Mouse (Mus musculus): ENCODE results near the gene Lbx1. TPM values are rescaled to one million over a fixed set of nuclear protein-coding genes. Genes with fewer than 3 reads are reported as not detected.

Gene Lbx1
- total and polyA plus RNA-seq, 3 experiments, result 0.17 TPM; not detected in 2

- no peak for DNase-seq
These were observed 25.7 kb downstream of the Lbx1 start for GRCm38 (mm10) chr19:45209776-45210422.

- DNase-seq, result no peak
These were observed 26.4 kb downstream of the Lbx1 start for GRCm38 (mm10) chr19:45209191-45209590.

GRCm38 (mm10) chr19:45208438-45209060 lies 27.1 kb downstream of the Lbx1 start:
- no peak for DNase-seq

GRCm38 (mm10) chr19:45207662-45208437 lies 27.8 kb downstream of the Lbx1 start:
- peak; percentile 20 for DNase-seq

- DNase-seq, result no peak
These were observed 28.5 kb downstream of the Lbx1 start for GRCm38 (mm10) chr19:45207153-45207552.

GRCm38 (mm10) chr19:45205311-45206105 lies 30.1 kb downstream of the Lbx1 start:
- DNase-seq, result no peak

- DNase-seq, result peak; percentile 6
These were observed 38.6 kb downstream of the Lbx1 start for GRCm38 (mm10) chr19:45196967-45197366.

- DNase-seq, result no peak
These were observed 41.0 kb downstream of the Lbx1 start for GRCm38 (mm10) chr19:45194651-45195050.

Other genes starting within 250 kb of the Lbx1 start
- 1 to 10 TPM; 6.3 to 7.7 TPM for gene Sema4g, start 246.7 kb downstream of the Lbx1 start, total RNA-seq (2021)
- 9.4 and 13.4 TPM in 2 replicates for gene Sema4g, start 246.7 kb downstream of the Lbx1 start, polyA plus RNA-seq (2012; rRNA removed)
- gene Twnk, start 230.1 kb downstream of the Lbx1 start, total RNA-seq (2021), result 10 to 100 TPM; 24.7 to 37.1 TPM
- 7.5 and 9.6 TPM in 2 replicates for gene Twnk, start 230.1 kb downstream of the Lbx1 start, polyA plus RNA-seq (2012; rRNA removed)
- 10 to 100 TPM; 45.2 to 55.1 TPM for gene Mrpl43, start 229.4 kb downstream of the Lbx1 start, total RNA-seq (2021)
- gene Mrpl43, start 229.4 kb downstream of the Lbx1 start, polyA plus RNA-seq (2012; rRNA removed), result 196 and 208 TPM in 2 replicates
- 100 to 1,000 TPM in 1 of 2 experiments, 10 to 100 TPM in 1; 52.8 to 111 TPM for gene Lzts2, start 221.4 kb downstream of the Lbx1 start, total RNA-seq (2021)
- gene Lzts2, start 221.4 kb downstream of the Lbx1 start, polyA plus RNA-seq (2012; rRNA removed), result 313 and 342 TPM in 2 replicates
- gene Pdzd7, start 190.1 kb downstream of the Lbx1 start, total RNA-seq (2021), result under 1 TPM in 1 of 2 experiments, not detected in 1; 0.09 TPM
- gene Pdzd7, start 190.1 kb downstream of the Lbx1 start, polyA plus RNA-seq (2012; rRNA removed), result 0.62 and 0.65 TPM in 2 replicates
- gene Sfxn3, start 188.3 kb downstream of the Lbx1 start, total RNA-seq (2021), result 10 to 100 TPM; 51.2 to 89.3 TPM
- gene Sfxn3, start 188.3 kb downstream of the Lbx1 start, polyA plus RNA-seq (2012; rRNA removed), result 45.9 and 65.5 TPM in 2 replicates
- gene Kazald1, start 160.6 kb downstream of the Lbx1 start, total RNA-seq (2021), result 1 to 10 TPM; 2.2 to 6.0 TPM
- 9.8 and 11.1 TPM in 2 replicates for gene Kazald1, start 160.6 kb downstream of the Lbx1 start, polyA plus RNA-seq (2012; rRNA removed)
- gene Tlx1, start 85.1 kb downstream of the Lbx1 start, total RNA-seq (2021), result not detected
- not detected in 2 replicates for gene Tlx1, start 85.1 kb downstream of the Lbx1 start, polyA plus RNA-seq (2012; rRNA removed)
- 10 to 100 TPM; 31.7 to 34.8 TPM for gene Btrc, start 127.9 kb upstream of the Lbx1 start, total RNA-seq (2021)
- 7.8 and 10.5 TPM in 2 replicates for gene Btrc, start 127.9 kb upstream of the Lbx1 start, polyA plus RNA-seq (2012; rRNA removed)

Data from adrenal gland, adult 2 months (tissue).